Mouse (Mus musculus): ENCODE results near the gene Cd2ap. TPM values are rescaled to one million over a fixed set of nuclear protein-coding genes. Genes with fewer than 3 reads are reported as not detected.

Gene Cd2ap
- total and polyA plus RNA-seq, 3 experiments = 18.8 to 36.3 (median 26.1) TPM

GRCm38 (mm10) chr17:42875571-42876000, 879 bp downstream of the Cd2ap start:
- in situ Hi-C loops (cut with MboI; ENCODE audit: low pct_ligation_motif_present, low pct_unique_long_range_greater_than_20kb, low sequenced_read_pairs) = no loop called here
- Histone ChIP-seq H3K79me2 (replicated peaks; ENCODE audit: control insufficient read depth, extremely low read depth, insufficient read depth, poor library complexity, severe bottlenecking) (peaks cover 42% of the 10 kb centered on the region), H3K4me2 (ENCODE audit: insufficient read depth, low read depth, poor library complexity, severe bottlenecking) (peak overlapping the region; percentile 48), H3K4me3 (replicated peaks in 1 of 3; ENCODE audit: low read depth in 2 of 3, low read length in 2 of 3, poor library complexity in 1 of 3) (peak overlapping the region; percentile 80 to 92 (median 90)), H3K36me3 (replicated peaks in 1 of 2; ENCODE audit: control insufficient read depth in 1 of 2, insufficient read depth in 1 of 2, low read length in 1 of 2) (peaks cover 0 to 3% of the 10 kb centered on the region in 2 experiments), H3K27ac (ENCODE audit: insufficient read depth, low read depth) (no peak overlapping the region), H3K9me3 (replicated peaks; ENCODE audit: low read length) (no peaks in the 10 kb centered on the region), H3K9ac (ENCODE audit: insufficient read depth, low read depth) (peak overlapping the region; percentile 89), H3K4me1 (ENCODE audit: control insufficient read depth in 1 of 2, insufficient read depth in 2 of 2) (peaks cover 0 to 27% of the 10 kb centered on the region in 2 experiments; a peak in 2 of 4 replicates), H3K27me3 (replicated peaks) (no peaks in the 10 kb centered on the region)
- peak; percentile 34 for DNase-seq (ENCODE audit: extremely low read depth)
- dilution Hi-C loops (cut with MboI; ENCODE audit: extremely low pct_ligation_motif_present, extremely low pct_unique_long_range_greater_than_20kb, low sequenced_read_pairs) = no loop called here
- TF ChIP-seq MEF2A (IDR thresholded peaks at IDR 0.05; ENCODE audit: borderline replicate concordance, low read depth, low read length) (no peak), MYC (IDR thresholded peaks at IDR 0.05; ENCODE audit: low read depth, low read length) (no peak), RAD21 (IDR thresholded peaks at IDR 0.05; ENCODE audit: low read depth, low read length) (no peak), MXI1 (IDR thresholded peaks at IDR 0.05; ENCODE audit: low read depth, low read length) (peak; percentile 24; the same call in 1 of the 2 replicates)

GRCm38 (mm10) chr17:42875015-42875414, 1.4 kb downstream of the Cd2ap start:
- no peak for TF ChIP-seq RCOR1 (conservative IDR thresholded peaks at IDR 0.05; ENCODE audit: low read depth, low read length)
- Histone ChIP-seq H3K27me3 (replicated peaks) (no peaks in the 10 kb centered on the region), H3K9me3 (replicated peaks; ENCODE audit: low read length) (no peaks in the 10 kb centered on the region), H3K9ac (ENCODE audit: insufficient read depth, low read depth) (peak overlapping the region; percentile 89), H3K4me3 (replicated peaks in 1 of 3; ENCODE audit: low read depth in 2 of 3, low read length in 2 of 3, poor library complexity in 1 of 3) (peak overlapping the region; percentile 44 to 90 (median 80)), H3K27ac (ENCODE audit: insufficient read depth, low read depth) (no peak overlapping the region), H3K4me1 (ENCODE audit: control insufficient read depth in 1 of 2, insufficient read depth in 2 of 2) (peaks cover 0 to 29% of the 10 kb centered on the region in 2 experiments; a peak in 2 of 4 replicates), H3K36me3 (replicated peaks in 1 of 2; ENCODE audit: control insufficient read depth in 1 of 2, insufficient read depth in 1 of 2, low read length in 1 of 2) (peaks cover 0 to 3% of the 10 kb centered on the region in 2 experiments), H3K79me2 (replicated peaks; ENCODE audit: control insufficient read depth, extremely low read depth, insufficient read depth, poor library complexity, severe bottlenecking) (peaks cover 46% of the 10 kb centered on the region), H3K4me2 (ENCODE audit: insufficient read depth, low read depth, poor library complexity, severe bottlenecking) (peak overlapping the region; percentile 48)
- dilution Hi-C loops (cut with MboI; ENCODE audit: extremely low pct_ligation_motif_present, extremely low pct_unique_long_range_greater_than_20kb, low sequenced_read_pairs) = no loop called here
- in situ Hi-C loops (cut with MboI; ENCODE audit: low pct_ligation_motif_present, low pct_unique_long_range_greater_than_20kb, low sequenced_read_pairs) = no loop called here
- no peak for DNase-seq (ENCODE audit: extremely low read depth)

GRCm38 (mm10) chr17:42870465-42870864, 6.0 kb downstream of the Cd2ap start:
- DNase-seq (ENCODE audit: extremely low read depth) = no peak
- Histone ChIP-seq H3K27ac (ENCODE audit: insufficient read depth, low read depth) (no peak overlapping the region), H3K4me2 (ENCODE audit: insufficient read depth, low read depth, poor library complexity, severe bottlenecking) (no peak overlapping the region), H3K36me3 (replicated peaks in 1 of 2; ENCODE audit: control insufficient read depth in 1 of 2, insufficient read depth in 1 of 2, low read length in 1 of 2) (peaks cover 0 to 8% of the 10 kb centered on the region in 2 experiments), H3K27me3 (replicated peaks) (no peaks in the 10 kb centered on the region), H3K4me3 (replicated peaks in 1 of 3; ENCODE audit: low read depth in 2 of 3, low read length in 2 of 3, poor library complexity in 1 of 3) (no peak overlapping the region), H3K9me3 (replicated peaks; ENCODE audit: low read length) (no peaks in the 10 kb centered on the region), H3K79me2 (replicated peaks; ENCODE audit: control insufficient read depth, extremely low read depth, insufficient read depth, poor library complexity, severe bottlenecking) (peaks cover 59% of the 10 kb centered on the region), H3K4me1 (ENCODE audit: control insufficient read depth in 1 of 2, insufficient read depth in 2 of 2) (peaks cover 0 to 30% of the 10 kb centered on the region in 2 experiments; a peak in 2 of 4 replicates), H3K9ac (ENCODE audit: insufficient read depth, low read depth) (no peak overlapping the region)
- dilution Hi-C loops (cut with MboI; ENCODE audit: extremely low pct_ligation_motif_present, extremely low pct_unique_long_range_greater_than_20kb, low sequenced_read_pairs) = no loop called here
- TF ChIP-seq JUN (IDR thresholded peaks at IDR 0.05; ENCODE audit: insufficient read depth, low read depth, low read length) = no peak
- TF ChIP-seq USF1 (IDR thresholded peaks at IDR 0.05; ENCODE audit: low read depth, low read length) = no peak
- no peak for TF ChIP-seq POLR2AphosphoS2 (IDR thresholded peaks at IDR 0.05; ENCODE audit: low read depth, low read length)
- no peak for TF ChIP-seq KAT2A (IDR thresholded peaks at IDR 0.05; ENCODE audit: insufficient replicate concordance, low read length)
- TF ChIP-seq RCOR1 (conservative IDR thresholded peaks at IDR 0.05; ENCODE audit: low read depth, low read length) = no peak
- TF ChIP-seq CTCF (conservative IDR thresholded peaks at IDR 0.05 in 1 of 2, IDR thresholded peaks at IDR 0.05 in 1 of 2; ENCODE audit: low read depth in 2 of 2, low read length in 2 of 2) = no peak
- TF ChIP-seq ETS1 (conservative IDR thresholded peaks at IDR 0.05; ENCODE audit: low read depth, low read length) = no peak
- no peak for TF ChIP-seq NRF1 (IDR thresholded peaks at IDR 0.05; ENCODE audit: low read depth, low read length)
- no peak for TF ChIP-seq IRF4 (IDR thresholded peaks at IDR 0.05; ENCODE audit: low read depth, low read length)
- no peak for TF ChIP-seq MEF2A (IDR thresholded peaks at IDR 0.05; ENCODE audit: borderline replicate concordance, low read depth, low read length)
- no peak for TF ChIP-seq TBP (conservative IDR thresholded peaks at IDR 0.05; ENCODE audit: low read depth, low read length)
- TF ChIP-seq ZMIZ1 (IDR thresholded peaks at IDR 0.05; ENCODE audit: low read depth, low read length) = no peak
- no peak for TF ChIP-seq JUND (conservative IDR thresholded peaks at IDR 0.05; ENCODE audit: low read depth, low read length)
- TF ChIP-seq MYC (IDR thresholded peaks at IDR 0.05; ENCODE audit: low read depth, low read length) = no peak
- no peak for TF ChIP-seq UBTF (IDR thresholded peaks at IDR 0.05; ENCODE audit: low read depth, low read length)
- TF ChIP-seq NELFE (IDR thresholded peaks at IDR 0.05; ENCODE audit: low read depth, low read length) = no peak
- TF ChIP-seq MXI1 (IDR thresholded peaks at IDR 0.05; ENCODE audit: low read depth, low read length) = no peak
- TF ChIP-seq ELF1 (IDR thresholded peaks at IDR 0.05; ENCODE audit: low read depth, low read length) = no peak
- TF ChIP-seq CHD2 (IDR thresholded peaks at IDR 0.05; ENCODE audit: low read length) = no peak
- in situ Hi-C loops (cut with MboI; ENCODE audit: low pct_ligation_motif_present, low pct_unique_long_range_greater_than_20kb, low sequenced_read_pairs) = no loop called here
